Mouse (Mus musculus) gastrocnemius, postnatal 14 days (tissue): Measurements from ENCODE around the gene 1700066M21Rik. TPM values are rescaled to one million over a fixed set of nuclear protein-coding genes. Genes with fewer than 3 reads are reported as not detected.

Source experiments
- total RNA-seq, 2 experiments: library from RNA; stranded (reverse); gene quantifications; 2 replicates each; pipeline ENCODE4 v1.2.3; 2021

1700066M21Rik gene
- total RNA-seq, 2 experiments from 2014 or later = 1.9 to 2.1 TPM

Other genes with a start within 250 kb of the 1700066M21Rik start
- gene Maip1, start 28.7 kb downstream of the 1700066M21Rik start, total RNA-seq = 1 to 10 TPM; 7.1 to 8.3 TPM
- 1 to 10 TPM; 3.7 to 4.0 TPM for gene Tyw5, start 29.5 kb downstream of the 1700066M21Rik start, total RNA-seq